Mouse (Mus musculus): Measurements from ENCODE around the gene Tcp11l1. TPM values are rescaled to one million over a fixed set of nuclear protein-coding genes. Genes with fewer than 3 reads are reported as not detected.

Gene Tcp11l1
- polyA plus RNA-seq, 1 experiment, result 16.5 TPM

- H3K4me1 ChIP-seq (ENCODE audit: control insufficient read depth, insufficient read depth, low read length), result no peaks in the 10 kb centered on the region
- H3K27ac ChIP-seq (ENCODE audit: insufficient read depth, low read length), result no peak overlapping the region
- no peak overlapping the region for H3K4me3 ChIP-seq (ENCODE audit: insufficient read depth, low read length)
- TF ChIP-seq POLR2A (IDR thresholded peaks at IDR 0.05; ENCODE audit: extremely low read depth, insufficient read depth, low read length) (no peak), CTCF (IDR thresholded peaks at IDR 0.05; ENCODE audit: extremely low read depth, insufficient read depth, low read length) (no peak)
Observed at GRCm38 (mm10) chr2:104717231-104717735, 5.3 kb upstream of the Tcp11l1 start.

- Histone ChIP-seq H3K27ac (ENCODE audit: insufficient read depth, low read length) (no peak within 1 kb of the TSS), H3K4me3 (ENCODE audit: insufficient read depth, low read length) (no peak within 1 kb of the TSS), H3K4me1 (ENCODE audit: control insufficient read depth, insufficient read depth, low read length) (no peaks in the 10 kb centered on the region)
- TF ChIP-seq CTCF (IDR thresholded peaks at IDR 0.05; ENCODE audit: extremely low read depth, insufficient read depth, low read length), result no peak
- TF ChIP-seq POLR2A (IDR thresholded peaks at IDR 0.05; ENCODE audit: extremely low read depth, insufficient read depth, low read length), result no peak
Observed at GRCm38 (mm10) chr2:104716279-104716678, 4.3 kb upstream of the Tcp11l1 start, which contains the start of gene Pin1rt1. Gene Pin1rt1 (minus strand): TSS chr2:104716379.

GRCm38 (mm10) chr2:104714254-104714691 is 2.3 kb upstream of the Tcp11l1 start:
- Histone ChIP-seq H3K4me3 (ENCODE audit: insufficient read depth, low read length) (no peak overlapping the region), H3K27ac (ENCODE audit: insufficient read depth, low read length) (no peak overlapping the region), H3K4me1 (ENCODE audit: control insufficient read depth, insufficient read depth, low read length) (peaks cover 3% of the 10 kb centered on the region; the same call in 1 of the 2 replicates)
- TF ChIP-seq POLR2A (IDR thresholded peaks at IDR 0.05; ENCODE audit: extremely low read depth, insufficient read depth, low read length), result no peak
- TF ChIP-seq CTCF (IDR thresholded peaks at IDR 0.05; ENCODE audit: extremely low read depth, insufficient read depth, low read length), result no peak

DNA sequence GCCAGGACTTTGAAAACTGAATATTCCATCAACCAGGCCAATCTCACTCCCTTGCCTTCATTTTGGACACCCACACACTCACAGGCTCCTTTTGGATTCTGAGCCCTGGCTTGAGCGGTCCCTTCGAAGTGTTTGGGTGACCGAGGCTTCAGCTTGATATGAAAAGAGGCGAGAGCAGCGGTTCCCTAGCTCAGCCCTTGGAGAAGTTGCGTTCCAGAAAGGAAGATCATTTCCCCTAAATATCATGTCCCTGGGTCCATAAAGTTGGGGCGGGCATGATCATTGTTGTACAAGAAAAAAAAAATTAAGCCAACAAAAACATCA is 479 bp upstream of the Tcp11l1 start:
- TF ChIP-seq POLR2A (IDR thresholded peaks at IDR 0.05; ENCODE audit: extremely low read depth, insufficient read depth, low read length) (no peak), CTCF (IDR thresholded peaks at IDR 0.05; ENCODE audit: extremely low read depth, insufficient read depth, low read length) (no peak)
- 0 out of 2 replicates have a peak overlapping the region, but pooled peaks have one; percentile 95 for H3K27ac ChIP-seq (ENCODE audit: insufficient read depth, low read length)
- H3K4me1 ChIP-seq (ENCODE audit: control insufficient read depth, insufficient read depth, low read length), result peaks cover 3% of the 10 kb centered on the region; the same call in 1 of the 2 replicates
- peak overlapping the region; percentile 69 for H3K4me3 ChIP-seq (ENCODE audit: insufficient read depth, low read length)

- Histone ChIP-seq H3K4me3 (ENCODE audit: insufficient read depth, low read length) (peak overlapping the region; percentile 69; the same call in 1 of the 2 replicates), H3K4me1 (ENCODE audit: control insufficient read depth, insufficient read depth, low read length) (peaks cover 3% of the 10 kb centered on the region; the same call in 1 of the 2 replicates), H3K27ac (ENCODE audit: insufficient read depth, low read length) (no peak overlapping the region)
- TF ChIP-seq POLR2A (IDR thresholded peaks at IDR 0.05; ENCODE audit: extremely low read depth, insufficient read depth, low read length) (no peak), CTCF (IDR thresholded peaks at IDR 0.05; ENCODE audit: extremely low read depth, insufficient read depth, low read length) (no peak)
Observed at GRCm38 (mm10) chr2:104710670-104711370, 1.1 kb downstream of the Tcp11l1 start.

DNA sequence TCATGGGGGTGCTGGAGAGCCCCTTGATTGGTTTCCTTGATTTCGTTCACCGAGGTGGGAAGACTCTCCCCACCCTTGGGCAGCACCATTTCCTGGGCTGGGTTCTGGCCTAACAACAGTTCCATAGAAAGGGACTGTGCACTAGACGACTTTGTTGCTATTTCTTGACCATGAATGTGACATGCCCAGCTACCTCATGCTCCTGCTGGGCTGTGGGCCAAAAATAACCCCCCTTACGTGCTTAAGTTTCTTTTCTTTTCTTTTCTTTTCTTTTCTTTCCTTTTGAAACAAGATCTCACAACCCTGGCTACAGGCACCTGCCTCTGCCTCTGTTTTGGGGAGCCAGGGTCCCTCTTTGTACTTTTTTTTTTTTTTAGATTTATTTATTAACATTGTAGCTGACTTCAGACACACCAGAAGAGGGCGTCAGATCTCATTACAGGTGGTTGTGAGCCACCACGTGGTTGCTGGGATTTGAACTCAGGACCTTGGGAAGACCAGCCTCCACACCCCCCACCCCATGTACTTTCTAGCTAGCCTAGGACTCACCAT is 2.1 kb downstream of the Tcp11l1 start:
- no peak overlapping the region for H3K27ac ChIP-seq (ENCODE audit: insufficient read depth, low read length)

DNA sequence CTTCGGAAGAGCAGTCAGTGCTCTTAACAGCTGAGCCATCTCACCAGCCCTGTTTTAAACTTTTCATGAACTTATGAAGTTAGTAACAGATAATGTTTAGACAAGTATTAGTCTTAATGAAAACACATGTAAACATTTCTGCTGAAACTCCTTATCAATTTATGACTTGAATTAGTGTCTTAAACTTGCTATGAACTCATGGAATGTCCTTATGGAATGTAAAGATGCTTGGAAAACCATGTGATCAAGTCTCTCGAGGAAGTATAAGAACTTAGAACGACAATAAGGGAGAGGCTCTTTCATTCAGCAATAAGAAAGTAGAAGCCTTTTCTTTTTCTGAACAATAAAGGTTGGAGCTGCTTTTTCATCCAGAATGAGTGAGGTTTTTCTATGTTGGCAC is 7.6 kb downstream of the Tcp11l1 start:
- no peaks in the 10 kb centered on the region for H3K4me1 ChIP-seq (ENCODE audit: control insufficient read depth, insufficient read depth, low read length)

More for the DNA sequence above, 2.1 kb downstream of the Tcp11l1 start:
- peaks cover 3% of the 10 kb centered on the region; the same call in 1 of the 2 replicates for H3K4me1 ChIP-seq (ENCODE audit: control insufficient read depth, insufficient read depth, low read length)
- no peak for TF ChIP-seq CTCF (IDR thresholded peaks at IDR 0.05; ENCODE audit: extremely low read depth, insufficient read depth, low read length)
- no peak for TF ChIP-seq POLR2A (IDR thresholded peaks at IDR 0.05; ENCODE audit: extremely low read depth, insufficient read depth, low read length)
- no peak overlapping the region for H3K4me3 ChIP-seq (ENCODE audit: insufficient read depth, low read length)

GRCm38 (mm10) chr2:104703158-104703557 is 8.8 kb downstream of the Tcp11l1 start:
- no peaks in the 10 kb centered on the region for H3K4me1 ChIP-seq (ENCODE audit: control insufficient read depth, insufficient read depth, low read length)
- TF ChIP-seq CTCF (IDR thresholded peaks at IDR 0.05; ENCODE audit: extremely low read depth, insufficient read depth, low read length) (no peak), POLR2A (IDR thresholded peaks at IDR 0.05; ENCODE audit: extremely low read depth, insufficient read depth, low read length) (no peak)

More for the DNA sequence above, 7.6 kb downstream of the Tcp11l1 start:
- no peak overlapping the region for H3K4me3 ChIP-seq (ENCODE audit: insufficient read depth, low read length)
- H3K27ac ChIP-seq (ENCODE audit: insufficient read depth, low read length), result no peak overlapping the region
- TF ChIP-seq CTCF (IDR thresholded peaks at IDR 0.05; ENCODE audit: extremely low read depth, insufficient read depth, low read length) (no peak), POLR2A (IDR thresholded peaks at IDR 0.05; ENCODE audit: extremely low read depth, insufficient read depth, low read length) (no peak)

GRCm38 (mm10) chr2:104699659-104700058 is 12.3 kb downstream of the Tcp11l1 start:
- H3K4me3 ChIP-seq (ENCODE audit: insufficient read depth, low read length), result no peak overlapping the region
- TF ChIP-seq CTCF (IDR thresholded peaks at IDR 0.05; ENCODE audit: extremely low read depth, insufficient read depth, low read length) (no peak), POLR2A (IDR thresholded peaks at IDR 0.05; ENCODE audit: extremely low read depth, insufficient read depth, low read length) (no peak)
- no peaks in the 10 kb centered on the region for H3K4me1 ChIP-seq (ENCODE audit: control insufficient read depth, insufficient read depth, low read length)
- H3K27ac ChIP-seq (ENCODE audit: insufficient read depth, low read length), result no peak overlapping the region

More at GRCm38 (mm10) chr2:104703158-104703557, 8.8 kb downstream of the Tcp11l1 start:
- Histone ChIP-seq H3K27ac (ENCODE audit: insufficient read depth, low read length) (no peak overlapping the region), H3K4me3 (ENCODE audit: insufficient read depth, low read length) (no peak overlapping the region)

All from cortical plate, adult 2 months (tissue).